24 mouse cellular contexts compared by ENCODE assay signal in the genomic region with DNA sequence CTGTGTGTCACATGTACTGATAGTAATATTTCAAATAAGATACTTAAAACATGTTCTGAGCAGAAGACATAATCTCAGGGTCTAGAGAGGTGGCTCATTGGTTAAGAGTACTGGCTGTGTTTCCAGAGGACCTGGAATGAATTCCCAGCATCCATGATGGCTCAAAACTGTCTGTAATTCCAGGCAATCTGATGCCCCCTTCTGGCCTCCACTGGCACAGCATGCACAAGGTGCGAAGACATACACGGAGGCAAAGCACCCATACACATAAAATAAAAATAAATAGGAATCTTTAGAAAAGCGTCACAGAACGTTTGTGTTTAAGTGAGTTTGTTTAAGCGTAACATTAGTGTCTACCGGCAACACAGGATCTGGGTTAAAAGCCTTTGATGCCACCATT. TPM values are rescaled to one million over a fixed set of nuclear protein-coding genes. Genes with fewer than 3 reads are reported as not detected.
DNase-seq lines count a peak whose midpoint lies in the region; TF ChIP-seq lines count a peak whose summit lies in the region.
"Had no signal": no experiment of that assay in that cellular context is flagged by ENCODE, and none has a peak within 500 bp of the region (broad histone marks: within the 10 kb centered on the region; RNA-seq: fewer than 3 reads in every experiment).

No protein-coding gene starts in this region.

- no peak overlapping the region for H3K4me2 ChIP-seq in CH12.LX (ENCODE audit: insufficient read depth, low read depth, poor library complexity, severe bottlenecking)

- in situ Hi-C loops in CH12.LX (cut with MboI; ENCODE audit: low pct_ligation_motif_present, low pct_unique_long_range_greater_than_20kb, low sequenced_read_pairs) = no loop called here

- intact Hi-C loops in left cerebral cortex, adult 2 months (cut with DNase I) = no loop called here
- intact Hi-C loops in left cerebral cortex, postnatal 4 days (cut with DNase I) = no loop called here
- intact Hi-C loops in heart, postnatal 14 days (cut with DNase I) = no loop called here

- peaks cover 2% of the 10 kb centered on the region for H3K27me3 ChIP-seq in CH12.LX (replicated peaks)
- peaks cover 4% of the 10 kb centered on the region for H3K27me3 ChIP-seq in ES-Bruce4 (ENCODE audit: control insufficient read depth, insufficient read depth, low read length, poor library complexity, severe bottlenecking)

- no peaks in the 10 kb centered on the region for H3K79me2 ChIP-seq in CH12.LX (replicated peaks; ENCODE audit: control insufficient read depth, extremely low read depth, insufficient read depth, poor library complexity, severe bottlenecking)

- H3K4me1 ChIP-seq in CH12.LX (ENCODE audit: control insufficient read depth in 1 of 2, insufficient read depth in 2 of 2) (no peaks in the 10 kb centered on the region), ES-Bruce4 (ENCODE audit: control insufficient read depth, insufficient read depth, low read length) (no peaks in the 10 kb centered on the region)
- H3K4me1 ChIP-seq in bone marrow, adult 2 months (ENCODE audit: control insufficient read depth, insufficient read depth, low read length) = no peaks in the 10 kb centered on the region
- H3K4me1 ChIP-seq: lung, embryonic 15.5 days had no signal

- dilution Hi-C loops in CH12.LX (cut with MboI; ENCODE audit: extremely low pct_ligation_motif_present, extremely low pct_unique_long_range_greater_than_20kb, low sequenced_read_pairs) = no loop called here

- H3K36me3 ChIP-seq in CH12.LX (replicated peaks in 1 of 2; ENCODE audit: control insufficient read depth in 1 of 2, insufficient read depth in 1 of 2, low read length in 1 of 2) = no peaks in the 10 kb centered on the region
- H3K36me3 ChIP-seq in ES-Bruce4 (ENCODE audit: control insufficient read depth, insufficient read depth, low read length, poor library complexity, severe bottlenecking) = no peaks in the 10 kb centered on the region
- H3K36me3 ChIP-seq: embryonic facial prominence, embryonic 12.5 days; hindbrain, embryonic 12.5 days; limb, embryonic 15.5 days; lung, embryonic 15.5 days; midbrain, embryonic 10.5 days had no signal

- WGBS in bone marrow, adult 2 months = 69% methylated on average over 6 of the region's 6 CpGs

- no peak overlapping the region for H3K4me3 ChIP-seq in left cerebral cortex, adult 2 months
- H3K4me3 ChIP-seq in CH12.LX (replicated peaks in 1 of 3; ENCODE audit: low read depth in 2 of 3, low read length in 2 of 3, poor library complexity in 1 of 3) (no peak overlapping the region), ES-Bruce4 (ENCODE audit: low read depth, low read length) (no peak overlapping the region)
- no peak overlapping the region for H3K4me3 ChIP-seq in bone marrow, adult 2 months (replicated peaks; ENCODE audit: control insufficient read depth, low read depth, low read length)
- H3K4me3 ChIP-seq: erythroblast, embryonic 14.5 days; lung, embryonic 15.5 days had no signal

- H3K9me3 ChIP-seq in CH12.LX (replicated peaks; ENCODE audit: low read length) (no peaks in the 10 kb centered on the region), ES-Bruce4 (replicated peaks; ENCODE audit: control insufficient read depth, insufficient read depth, low read length, poor library complexity, severe bottlenecking) (no peaks in the 10 kb centered on the region)
- H3K9me3 ChIP-seq: embryonic facial prominence, embryonic 12.5 days; forebrain, embryonic 13.5 days; hindbrain, embryonic 12.5 days; limb, embryonic 15.5 days; lung, embryonic 15.5 days had no signal

- no peak for TF ChIP-seq POLR2A in CH12.LX (IDR thresholded peaks at IDR 0.05; ENCODE audit: low read depth, low read length)
- no peak for TF ChIP-seq POLR2A in ES-Bruce4 (IDR thresholded peaks at IDR 0.05; ENCODE audit: insufficient read depth, low read length)
- TF ChIP-seq POLR2A in bone marrow, adult 2 months (IDR thresholded peaks at IDR 0.05; ENCODE audit: borderline replicate concordance, control insufficient read depth, low read depth, low read length) = no peak

- TF ChIP-seq EP300 in CH12.LX (IDR thresholded peaks at IDR 0.05; ENCODE audit: low read length) (no peak), ES-Bruce4 (IDR thresholded peaks at IDR 0.05; ENCODE audit: insufficient read depth, low read depth, low read length) (no peak)

- peak; percentile 9 for TF ChIP-seq CTCF in left cerebral cortex, adult 2 months (IDR thresholded peaks at IDR 0.05)
- TF ChIP-seq CTCF in CH12.LX (conservative IDR thresholded peaks at IDR 0.05 in 1 of 2, IDR thresholded peaks at IDR 0.05 in 1 of 2; ENCODE audit: low read depth in 2 of 2, low read length in 2 of 2) (peak in 1 of 2 experiments; percentile 46; a peak in 2 of 4 replicates), ES-Bruce4 (IDR thresholded peaks at IDR 0.05; ENCODE audit: low read depth, low read length) (peak; percentile 61)
- 0 out of 2 replicates have a peak, but pooled peaks have one; percentile 6 for TF ChIP-seq CTCF in bone marrow, adult 2 months (IDR thresholded peaks at IDR 0.05; ENCODE audit: control insufficient read depth, insufficient read depth, low read length)

- H3K9ac ChIP-seq in CH12.LX (ENCODE audit: insufficient read depth, low read depth) (no peak overlapping the region), ES-Bruce4 (ENCODE audit: low read depth, poor library complexity, severe bottlenecking) (no peak overlapping the region)
- H3K9ac ChIP-seq: embryonic facial prominence, embryonic 12.5 days; forebrain, embryonic 13.5 days; hindbrain, embryonic 12.5 days; limb, embryonic 15.5 days; lung, embryonic 15.5 days had no signal

- H3K27ac ChIP-seq in left cerebral cortex, adult 2 months = no peak overlapping the region
- H3K27ac ChIP-seq in CH12.LX (ENCODE audit: insufficient read depth, low read depth) = no peak overlapping the region
- H3K27ac ChIP-seq in ES-Bruce4 (ENCODE audit: insufficient read depth, low read length) = no peak overlapping the region
- H3K27ac ChIP-seq in bone marrow, adult 2 months (ENCODE audit: control insufficient read depth, insufficient read depth, low read depth, low read length, poor library complexity) = no peak overlapping the region
- H3K27ac ChIP-seq: embryonic facial prominence, embryonic 12.5 days; forebrain, embryonic 13.5 days; hindbrain, embryonic 12.5 days; kidney, postnatal 0 days; limb, embryonic 15.5 days; lung, embryonic 15.5 days; midbrain, embryonic 10.5 days had no signal

- no peak for DNase-seq in left cerebral cortex, adult 2 months (ENCODE audit: extremely low spot score in 1 of 2, low spot score in 2 of 2)
- no peak for DNase-seq in left cerebral cortex, postnatal 4 days
- no peak for DNase-seq in CH12.LX (ENCODE audit: extremely low read depth)
- no peak for DNase-seq in cerebellum, adult 11-12 months
- DNase-seq in heart, postnatal 14 days = no peak
- DNase-seq: adrenal gland, postnatal 25 days; cerebellum, adult 8-10 months; gastrocnemius, postnatal 36 days; layer of hippocampus, postnatal 36 days; lung, postnatal 4 days; thymus, postnatal 36 days had no signal

- TF ChIP-seq RAD21 in CH12.LX (IDR thresholded peaks at IDR 0.05; ENCODE audit: low read depth, low read length) = peak; percentile 28

TF ChIP-seq in CH12.LX, 34 proteins besides CTCF, POLR2A, EP300 and RAD21:
- TF ChIP-seq RCOR1 (conservative IDR thresholded peaks at IDR 0.05; ENCODE audit: low read depth, low read length) = no peak
- no peak for TF ChIP-seq ZNF384 (IDR thresholded peaks at IDR 0.05; ENCODE audit: low read depth, low read length)
- TF ChIP-seq SMC3 (IDR thresholded peaks at IDR 0.05; ENCODE audit: low read depth, low read length) = peak; percentile 31

RNA-seq across cellular contexts. Expression of a gene that starts 1.0 kb away (rescaled TPM):
- under 1 TPM in 1 of 2 experiments, not detected in 1; 0.07 TPM for total RNA-seq in left cerebral cortex, adult 2 months (2021)
- under 1 TPM in 1 of 2 experiments, not detected in 1; 0.10 TPM for total RNA-seq in left cerebral cortex, postnatal 4 days (2021)
- total RNA-seq in CH12.LX (2012; rRNA removed) (1.0 and 1.5 TPM in 2 replicates), CH12.LX (2014; rRNA removed) (0.16 and 0.31 TPM in 2 replicates)
- polyA plus RNA-seq in CH12.LX (2012; ENCODE audit: insufficient read length, low read depth) (0.14 and 0.23 TPM in 2 replicates), ES-Bruce4 (2011; ENCODE audit: insufficient read depth, insufficient read length, low read depth, missing spikeins) (0.10 and 0.17 TPM in 2 replicates)
- not detected in 2 replicates for polyA plus RNA-seq in bone marrow, adult 2 months (2011; ENCODE audit: insufficient read depth, insufficient read length, low replicate concordance, missing spikeins)
- total RNA-seq in heart, postnatal 14 days (2021) = under 1 TPM; 0.05 to 0.17 TPM
- total RNA-seq: common myeloid progenitor, adult 5-6 weeks; gastrocnemius, postnatal 36 days; layer of hippocampus, postnatal 36 days; monocyte, adult 5-6 weeks had no signal
- polyA plus RNA-seq: erythroblast, embryonic 14.5 days; forebrain, embryonic 13.5 days; heart, postnatal 0 days; limb, embryonic 15.5 days had no signal

RNA-seq across cellular contexts. Expression of a gene that starts 58.2 kb away (rescaled TPM):
- total RNA-seq in left cerebral cortex, adult 2 months (2021) = 10 to 100 TPM; 17.9 to 19.3 TPM
- 10 to 100 TPM; 26.3 to 28.5 TPM for total RNA-seq in left cerebral cortex, postnatal 4 days (2021)
- total RNA-seq in CH12.LX (2012; rRNA removed) (40.1 and 58.4 TPM in 2 replicates), CH12.LX (2014; rRNA removed) (43.0 and 44.6 TPM in 2 replicates)
- polyA plus RNA-seq in CH12.LX (2012; ENCODE audit: insufficient read length, low read depth) (60.4 and 70.4 TPM in 2 replicates), ES-Bruce4 (2011; ENCODE audit: insufficient read depth, insufficient read length, low read depth, missing spikeins) (71.3 and 76.4 TPM in 2 replicates)
- 5.0 and 18.0 TPM in 2 replicates for polyA plus RNA-seq in bone marrow, adult 2 months (2011; ENCODE audit: insufficient read depth, insufficient read length, low replicate concordance, missing spikeins)
- 10 to 100 TPM in 1 of 2 experiments, 1 to 10 TPM in 1; 8.3 to 11.8 TPM for total RNA-seq in heart, postnatal 14 days (2021)
